Comparison of ENCODE assay signal across 10 mouse cellular contexts in the genomic region with DNA sequence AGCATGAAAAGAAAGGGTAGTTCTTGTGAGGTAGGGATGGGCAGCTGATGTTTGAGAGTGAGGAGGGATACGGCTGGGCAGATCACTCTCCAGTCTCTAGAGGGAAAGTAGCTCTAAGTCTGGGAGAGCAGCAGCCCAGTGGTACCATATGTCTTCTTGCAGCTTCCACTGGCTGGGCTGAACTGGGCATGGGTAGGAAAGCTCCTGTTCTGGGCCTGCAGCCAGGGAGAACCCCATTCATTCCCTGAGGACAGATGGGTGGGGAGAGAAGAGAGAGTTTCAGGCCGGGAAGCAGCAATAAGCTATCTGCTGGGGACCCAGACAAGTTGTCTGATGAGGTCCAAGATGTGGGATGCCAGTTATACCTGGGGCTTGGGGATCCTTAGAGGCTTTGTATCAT. TPM values are rescaled to one million over a fixed set of nuclear protein-coding genes. Genes with fewer than 3 reads are reported as not detected.
DNase-seq lines count a peak whose midpoint lies in the region; ATAC-seq and TF ChIP-seq lines count a peak whose summit lies in the region.
"Had no signal": no experiment of that assay in that cellular context is flagged by ENCODE, and none has a peak within 500 bp of the region (broad histone marks: within the 10 kb centered on the region; RNA-seq: fewer than 3 reads in every experiment).

No protein-coding gene starts in this region.

- intact Hi-C loops in left cerebral cortex, postnatal 25 days (cut with DNase I), result no loop called here
- intact Hi-C loops in left cerebral cortex, postnatal 10 days (cut with DNase I), result no loop called here

- ATAC-seq in cerebellum, adult (ENCODE audit: insufficient number of reproducible peaks, low FRiP score, low TSS enrichment), result no peak

- no peak for TF ChIP-seq POLR2A in brain, embryonic 14.5 days (IDR thresholded peaks at IDR 0.05; ENCODE audit: borderline replicate concordance, extremely low read depth, insufficient read depth, insufficient read length, poor library complexity, severe bottlenecking)

- no peak for TF ChIP-seq CTCF in brain, embryonic 14.5 days (IDR thresholded peaks at IDR 0.05; ENCODE audit: borderline replicate concordance, extremely low read depth, insufficient read depth, insufficient read length)

- peak; percentile 9 for DNase-seq in cerebellum, adult 11 months
- DNase-seq in left cerebral cortex, postnatal 25 days (ENCODE audit: low spot score in 2 of 2), result peak; percentile 31 to 48
- DNase-seq in left cerebral cortex, postnatal 10 days (ENCODE audit: extremely low spot score in 1 of 2, low spot score in 2 of 2), result no peak
- peak; percentile 75 for DNase-seq in brain, embryonic 14.5 days (ENCODE audit: low read depth)
- peak; percentile 41 to 55 for DNase-seq in layer of hippocampus, postnatal 14 days (ENCODE audit: low spot score in 2 of 2)
- no peak for DNase-seq in ovary, adult 18-20 months (ENCODE audit: low spot score)
- DNase-seq in gastrocnemius, postnatal 10 days, result no peak

RNA-seq across cellular contexts. Expression of a gene that starts 23.4 kb away (rescaled TPM):
- total RNA-seq in left cerebral cortex, postnatal 25 days (2021), result 10 to 100 TPM; 26.6 to 32.3 TPM
- total RNA-seq in left cerebral cortex, postnatal 10 days (2021), result 10 to 100 TPM; 18.8 to 20.7 TPM
- 5.1 and 6.9 TPM in 2 replicates for polyA plus RNA-seq in brain, embryonic 14.5 days (2012; rRNA removed)
- total RNA-seq in layer of hippocampus, postnatal 14 days (2021), result 10 to 100 TPM; 23.8 to 24.6 TPM
- total RNA-seq in gastrocnemius, postnatal 10 days (2021), result 10 to 100 TPM; 16.2 to 18.4 TPM

RNA-seq across cellular contexts. Expression of a gene that starts 29.4 kb away (rescaled TPM):
- total RNA-seq in left cerebral cortex, postnatal 25 days (2021), result 1 to 10 TPM in 1 of 2 experiments, under 1 TPM in 1; 0.44 to 1.3 TPM
- total RNA-seq in left cerebral cortex, postnatal 10 days (2021), result 1 to 10 TPM; 1.4 to 2.1 TPM
- 6.5 and 9.1 TPM in 2 replicates for polyA plus RNA-seq in brain, embryonic 14.5 days (2012; rRNA removed)
- 1 to 10 TPM; 2.2 to 3.1 TPM for total RNA-seq in layer of hippocampus, postnatal 14 days (2021)
- total RNA-seq in gastrocnemius, postnatal 10 days (2021), result not detected
- total RNA-seq: adrenal gland, postnatal 4 days; megakaryocyte progenitor cell, adult 5-6 weeks had no signal

Comparison
In these comparisons a context has a peak if more than half of its experiments do, and no peak if none do; other contexts are left out.
1. DNase-seq: peak in cerebellum, adult 11 months (single experiment), left cerebral cortex, postnatal 25 days (2 of 2), brain, embryonic 14.5 days (single experiment) and layer of hippocampus, postnatal 14 days (2 of 2); none in left cerebral cortex, postnatal 10 days (0 of 2), ovary, adult 18-20 months (single experiment) and gastrocnemius, postnatal 10 days (single experiment).